Mouse (Mus musculus) heart, embryonic 14.5 days (tissue): ENCODE results near the gene Fbxl16. TPM values are rescaled to one million over a fixed set of nuclear protein-coding genes. Genes with fewer than 3 reads are reported as not detected.

ENCODE experiments used
- ATAC-seq: fragments of 200-750 bp; cut with Nextera tagmentation; 2 replicates; pipeline ENCODE4 v1.8.0; 2017; ENCODE audit warnings: low read depth, moderate TSS enrichment; ENCODE audit not compliant: insufficient number of reproducible peaks, insufficient read depth, low FRiP score
- H3K27ac ChIP-seq, 2 experiments: fragments of 200-500 bp in 1 of 2; fragments of 300-500 bp in 1 of 2; sonication (generic) in 1 of 2; replicated peaks in 1 of 2; 2 replicates each; pipeline ENCODE4 v1.5.1; 2012 to 2014; ENCODE audit warnings: low read depth in 2 of 2, low read length in 2 of 2, control low read depth in 1 of 2, mild to moderate bottlenecking in 1 of 2, mixed read lengths in 1 of 2; ENCODE audit not compliant: control insufficient read depth in 1 of 2, insufficient read depth in 1 of 2
- H3K27me3 ChIP-seq: fragments of 300-500 bp; sonication (generic); 2 replicates; pipeline ENCODE4 v1.6.1; 2014; ENCODE audit warnings: mild to moderate bottlenecking, low read length, control low read depth; ENCODE audit not compliant: control insufficient read depth, insufficient read depth
- H3K36me3 ChIP-seq: fragments of 300-500 bp; sonication (generic); 2 replicates; pipeline ENCODE4 v1.6.1; 2014; ENCODE audit warnings: mild to moderate bottlenecking, control low read depth, low read length, mixed read lengths; ENCODE audit not compliant: control insufficient read depth, insufficient read depth
- H3K4me1 ChIP-seq, 2 experiments: fragments of 200-500 bp in 1 of 2; fragments of 300-500 bp in 1 of 2; sonication (generic) in 1 of 2; 2 replicates each; pipeline ENCODE4 v1.6.1; 2012 to 2014; ENCODE audit warnings: low read length in 2 of 2, control low read depth in 1 of 2, mixed read lengths in 1 of 2; ENCODE audit not compliant: control insufficient read depth in 2 of 2, insufficient read depth in 2 of 2
- H3K4me2 ChIP-seq: fragments of 300-500 bp; sonication (generic); 2 replicates; pipeline ENCODE4 v1.6.1; 2014; ENCODE audit warnings: mild to moderate bottlenecking, low read length
- H3K4me3 ChIP-seq, 2 experiments: fragments of 200-500 bp in 1 of 2; fragments of 300-500 bp in 1 of 2; sonication (generic) in 1 of 2; 2 replicates each; pipeline ENCODE4 v1.5.1; 2012 to 2014; ENCODE audit warnings: low read length in 2 of 2, mild to moderate bottlenecking in 2 of 2, control low read depth in 1 of 2, low read depth in 1 of 2, moderate library complexity in 1 of 2; ENCODE audit not compliant: control insufficient read depth in 1 of 2, insufficient read depth in 1 of 2
- H3K9ac ChIP-seq: fragments of 300-500 bp; sonication (generic); 2 replicates; pipeline ENCODE4 v1.6.1; 2014; ENCODE audit warnings: mild to moderate bottlenecking, low read length
- H3K9me3 ChIP-seq: fragments of 300-500 bp; sonication (generic); 2 replicates; pipeline ENCODE4 v1.6.1; 2016; ENCODE audit warnings: low read length, control low read depth; ENCODE audit not compliant: control insufficient read depth
- WGBS: fragments of 180-500 bp; shearing (Covaris S2); extraction: QIAGEN DNeasy Blood & Tissue Kit; methylation state at CpG from one replicate; pipeline ENCODE4 v1.1.7; 2014; 5-methylcytosine and 5-hydroxymethylcytosine counted together
- polyA plus RNA-seq: library from polyadenylated mRNA; unstranded; fragments of >200 nt; fragmentation: Nextera tagmentation; extraction: Ambion mirVana; gene quantifications from 2 replicates; pipeline ENCODE4 v1.2.1, GENCODE M21; 2014

The Fbxl16 gene
- polyA plus RNA-seq: 0.85 and 1.1 TPM in 2 replicates

- Histone ChIP-seq H3K4me1 (peaks cover 0 to 10% of the 10 kb centered on the region in 2 experiments; a peak in 1 of 4 replicates), H3K9ac (peak within 1 kb of the TSS; percentile 70), H3K27me3 (peaks cover 54% of the 10 kb centered on the region), H3K36me3 (no peaks in the 10 kb centered on the region), H3K27ac (no peak within 1 kb of the TSS), H3K4me3 (peak within 1 kb of the TSS; percentile 41 to 64), H3K4me2 (peak within 1 kb of the TSS; percentile 96), H3K9me3 (no peaks in the 10 kb centered on the region)
- peak; percentile 73 for ATAC-seq
- WGBS: under 1% methylated on average over 69 of the region's 100 CpGs
These were observed at the start of gene Fbxl16 for GRCm38 (mm10) chr17:25808789-25809605. Fbxl16 (plus strand) TSS chr17:25809085.

DNA sequence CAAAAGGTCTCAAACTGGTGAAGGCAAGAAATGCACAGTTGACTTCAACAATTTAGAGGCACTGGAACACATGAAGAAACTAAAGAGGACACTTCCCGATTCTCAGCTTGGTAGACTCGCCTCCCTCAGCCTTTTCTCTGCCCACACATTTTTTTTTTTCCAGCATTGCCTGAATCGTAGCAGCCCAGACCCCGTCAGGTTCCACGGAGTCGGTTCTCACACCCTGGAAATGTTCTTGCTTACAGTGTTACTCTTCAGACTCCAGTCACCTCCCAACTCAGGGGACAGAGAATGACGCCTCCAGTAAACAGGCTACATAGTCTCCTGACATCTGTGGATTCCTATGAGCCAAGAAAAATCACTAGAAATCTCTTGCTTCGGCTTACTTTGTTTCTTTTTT, 48.7 kb upstream of the Fbxl16 start:
- no peak for ATAC-seq
- Histone ChIP-seq H3K27ac (no peak overlapping the region), H3K4me3 (no peak overlapping the region), H3K27me3 (no peaks in the 10 kb centered on the region), H3K36me3 (no peaks in the 10 kb centered on the region), H3K9ac (no peak overlapping the region), H3K9me3 (no peaks in the 10 kb centered on the region), H3K4me1 (peaks cover 0 to 2% of the 10 kb centered on the region in 2 experiments; a peak in 1 of 4 replicates), H3K4me2 (no peak overlapping the region)
- 63% methylated on average over 8 of the region's 8 CpGs for WGBS

DNA sequence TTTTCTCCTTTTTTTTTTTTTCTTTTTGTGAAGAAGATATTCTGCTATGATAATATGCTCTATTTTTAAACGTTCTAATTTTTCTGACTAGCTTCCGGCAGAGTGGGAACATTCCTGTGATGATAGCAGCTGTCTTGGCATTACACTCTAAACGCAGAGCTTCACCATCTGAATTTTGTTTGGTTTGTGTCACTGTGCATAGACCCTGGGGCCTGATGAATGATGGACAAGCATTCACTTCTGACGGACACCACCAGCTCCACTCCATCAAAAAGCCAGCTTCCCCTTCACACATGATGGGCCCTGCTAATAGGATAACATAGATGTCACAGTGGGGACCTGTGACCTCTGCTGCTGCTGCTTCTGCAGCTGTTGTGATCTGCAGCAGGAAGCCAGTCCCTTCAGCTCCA, 47.3 kb upstream of the Fbxl16 start:
- no peak overlapping the region for H3K4me3 ChIP-seq
- no peak for ATAC-seq
- WGBS: 21% methylated on average over 4 of the region's 4 CpGs

GRCm38 (mm10) chr17:25762591-25762990, 46.3 kb upstream of the Fbxl16 start:
- ATAC-seq: no peak
- no peaks in the 10 kb centered on the region for H3K36me3 ChIP-seq
- H3K27ac ChIP-seq: no peak overlapping the region
- no peaks in the 10 kb centered on the region; the same call in 1 of the 2 replicates for H3K27me3 ChIP-seq
- H3K9me3 ChIP-seq: no peaks in the 10 kb centered on the region
- no peak overlapping the region for H3K4me3 ChIP-seq
- no peak overlapping the region for H3K9ac ChIP-seq
- 35% methylated on average over 3 of the region's 3 CpGs for WGBS
- H3K4me2 ChIP-seq: no peak overlapping the region
- H3K4me1 ChIP-seq: no peaks in the 10 kb centered on the region

More for the DNA sequence above, 47.3 kb upstream of the Fbxl16 start:
- H3K9ac ChIP-seq: no peak overlapping the region
- no peaks in the 10 kb centered on the region for H3K36me3 ChIP-seq
- H3K4me1 ChIP-seq: no peaks in the 10 kb centered on the region; a peak in 1 of 4 replicates
- no peaks in the 10 kb centered on the region for H3K9me3 ChIP-seq
- H3K27me3 ChIP-seq: no peaks in the 10 kb centered on the region; the same call in 1 of the 2 replicates
- H3K4me2 ChIP-seq: no peak overlapping the region
- H3K27ac ChIP-seq: no peak overlapping the region

DNA sequence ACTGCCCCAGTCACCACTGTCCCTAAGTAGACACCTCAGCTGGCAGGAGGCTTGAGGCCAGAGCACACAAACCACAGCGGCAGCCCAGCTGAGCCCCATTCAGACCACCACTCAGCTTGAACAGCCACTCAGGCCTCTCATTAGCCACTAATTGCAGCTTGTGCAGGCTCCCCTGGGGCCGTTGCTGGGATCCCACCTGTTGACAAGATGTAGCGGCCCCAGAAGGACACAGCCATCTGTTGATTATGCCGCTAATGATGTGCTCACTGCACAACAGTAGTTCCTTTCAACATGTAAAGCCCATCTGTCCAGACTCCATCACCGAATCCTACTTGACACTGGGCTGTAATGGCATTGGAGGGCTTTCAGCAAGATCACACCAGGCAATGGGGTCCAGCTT, 43.0 kb upstream of the Fbxl16 start:
- Histone ChIP-seq H3K4me1 (no peaks in the 10 kb centered on the region), H3K9me3 (no peaks in the 10 kb centered on the region)
- WGBS: 55% methylated on average over 5 of the region's 5 CpGs

DNA sequence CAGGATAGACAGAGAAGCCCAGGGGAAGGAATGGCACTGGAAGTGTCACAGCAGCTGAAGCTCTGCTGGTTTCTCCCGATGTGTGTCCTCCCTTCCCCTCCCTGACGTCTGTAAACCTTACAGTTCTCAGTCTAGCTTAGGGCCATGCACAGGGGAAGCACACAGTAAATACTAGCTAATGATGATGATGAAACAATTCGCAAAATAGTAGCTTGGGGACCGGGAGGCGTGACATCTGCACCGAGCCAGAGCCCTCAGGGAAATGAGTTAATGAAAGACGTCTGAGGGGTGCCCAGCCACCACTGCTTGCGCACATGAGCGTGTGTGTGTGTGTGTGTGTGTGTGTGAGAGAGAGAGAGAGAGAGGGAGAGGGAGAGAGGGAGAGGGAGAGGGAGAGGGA, 39.6 kb upstream of the Fbxl16 start:
- ATAC-seq: no peak
- WGBS: 61% methylated on average over 9 of the region's 9 CpGs
- Histone ChIP-seq H3K4me1 (peaks cover 3% of the 10 kb centered on the region in 2 experiments), H3K36me3 (no peaks in the 10 kb centered on the region), H3K27ac (no peak overlapping the region), H3K27me3 (no peaks in the 10 kb centered on the region; the same call in 1 of the 2 replicates), H3K9me3 (no peaks in the 10 kb centered on the region), H3K4me2 (no peak overlapping the region), H3K4me3 (no peak overlapping the region), H3K9ac (no peak overlapping the region)

More for the DNA sequence above, 43.0 kb upstream of the Fbxl16 start:
- no peaks in the 10 kb centered on the region for H3K36me3 ChIP-seq
- no peak for ATAC-seq
- no peak overlapping the region for H3K4me2 ChIP-seq
- no peak overlapping the region for H3K27ac ChIP-seq
- H3K9ac ChIP-seq: no peak overlapping the region
- no peaks in the 10 kb centered on the region; the same call in 1 of the 2 replicates for H3K27me3 ChIP-seq
- no peak overlapping the region for H3K4me3 ChIP-seq

DNA sequence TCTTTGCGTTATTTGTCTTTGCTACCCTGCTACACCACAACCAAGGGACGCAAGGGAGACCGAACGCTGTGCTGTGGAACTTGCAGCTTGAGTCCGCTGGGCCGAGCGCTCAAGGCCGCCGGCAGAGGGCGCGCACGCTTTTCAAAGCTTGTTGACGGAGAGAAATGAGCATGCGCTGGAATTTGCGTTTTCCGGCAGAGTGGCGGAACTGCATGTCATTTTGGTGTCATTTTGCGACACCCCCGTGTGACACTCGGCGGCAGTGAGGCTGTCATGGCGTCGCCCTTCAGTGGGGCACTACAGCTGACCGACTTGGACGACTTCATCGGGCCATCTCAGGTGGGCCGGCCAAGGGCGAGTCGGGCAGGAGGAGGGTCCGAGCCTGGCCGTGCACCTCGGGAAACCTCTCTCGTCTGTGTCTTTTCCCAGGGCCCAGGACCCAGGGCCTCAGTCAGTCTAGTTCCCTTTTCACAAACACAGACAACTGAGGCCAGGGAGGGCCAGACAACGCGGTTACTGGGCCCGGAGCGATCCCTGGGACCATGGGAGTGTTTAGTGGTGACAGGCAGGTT, 35.2 kb upstream of the Fbxl16 start, which contains the start of gene Narfl:
Narfl (plus strand) TSS at position 228 of the 572 bp plus-strand sequence.
- Histone ChIP-seq H3K9ac (peak within 1 kb of the TSS; percentile 90), H3K4me1 (peaks cover 5 to 8% of the 10 kb centered on the region in 2 experiments), H3K4me2 (peak within 1 kb of the TSS; percentile 77), H3K27me3 (no peaks in the 10 kb centered on the region), H3K4me3 (peak within 1 kb of the TSS; percentile 72 to 75), H3K36me3 (peaks cover 20% of the 10 kb centered on the region), H3K9me3 (no peaks in the 10 kb centered on the region), H3K27ac (peak within 1 kb of the TSS; percentile 20 to 39; a peak in 1 of 4 replicates)
- ATAC-seq: peak; percentile 67
- under 1% methylated on average over 37 of the region's 37 CpGs for WGBS
